Mouse (Mus musculus): ENCODE measurements around the gene Olfr763.

DNA sequence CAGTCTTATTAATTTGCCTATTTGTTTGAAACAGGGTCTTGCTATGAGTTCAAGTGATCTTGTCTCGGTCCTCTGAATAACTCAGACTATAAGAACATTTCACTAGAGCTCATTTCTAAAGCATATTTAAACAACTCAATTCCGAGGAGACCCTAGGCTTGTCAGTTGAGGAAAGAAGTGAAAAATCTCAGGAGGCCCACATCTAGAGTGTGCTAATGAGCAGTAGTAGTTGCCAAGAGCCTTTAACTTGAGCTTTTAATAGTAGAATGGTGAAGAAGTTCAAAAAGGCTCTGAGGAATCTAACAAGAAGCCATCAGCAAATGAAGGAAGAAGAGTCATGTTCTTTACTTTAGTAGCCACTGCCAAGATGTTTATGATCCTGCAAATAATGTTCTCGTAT is 29.2 kb downstream of the Olfr763 start, which contains the start of gene Olfr764-ps1:
- TF ChIP-seq CTCF (IDR thresholded peaks at IDR 0.05; ENCODE audit: control insufficient read depth, insufficient read depth, low read length) (no peak), POLR2A (IDR thresholded peaks at IDR 0.05; ENCODE audit: borderline replicate concordance, control insufficient read depth, low read depth, low read length) (no peak)

All from bone marrow, adult 2 months (tissue).